Mouse (Mus musculus): ENCODE data around the gene Trim33. TPM values are rescaled to one million over a fixed set of nuclear protein-coding genes. Genes with fewer than 3 reads are reported as not detected.

Gene Trim33
- polyA plus RNA-seq, 2 experiments from 2014 or later = 51.4 to 52.6 TPM

- ATAC-seq = no peak
These were observed 121.7 kb downstream of the Trim33 start for GRCm38 (mm10) chr3:103400807-103401206.

GRCm38 (mm10) chr3:103401342-103402098 lies 122.4 kb downstream of the Trim33 start:
- no peak for ATAC-seq

- no peak for ATAC-seq
These were observed 123.1 kb downstream of the Trim33 start for GRCm38 (mm10) chr3:103402212-103402611.

GRCm38 (mm10) chr3:103405135-103405534 lies 126.0 kb downstream of the Trim33 start:
- ATAC-seq = peak; percentile 73

GRCm38 (mm10) chr3:103405871-103406765 lies 127.0 kb downstream of the Trim33 start:
- ATAC-seq = peak; percentile 30

Other genes with a start within 250 kb of the Trim33 start
- gene Nras, start 221.0 kb upstream of the Trim33 start, polyA plus RNA-seq (2017; shearing (Covaris generic)) = 100 to 1,000 TPM in 1 of 2 experiments, 10 to 100 TPM in 1; 96.1 to 112 TPM
- gene Ampd1, start 205.3 kb upstream of the Trim33 start, polyA plus RNA-seq (2017; shearing (Covaris generic)) = 1 to 10 TPM; 2.9 to 3.3 TPM
- gene Dennd2c, start 176.7 kb upstream of the Trim33 start, polyA plus RNA-seq (2017; shearing (Covaris generic)) = 1 to 10 TPM; 1.4 TPM
- 100 to 1,000 TPM; 124 to 136 TPM for gene Bcas2, start 107.6 kb upstream of the Trim33 start, polyA plus RNA-seq (2017; shearing (Covaris generic))